Mouse (Mus musculus) thymus, adult 2 months (tissue): ENCODE data around the gene Igsf21. TPM values are rescaled to one million over a fixed set of nuclear protein-coding genes. Genes with fewer than 3 reads are reported as not detected.

ENCODE experiments used
- DNase-seq: peaks from one replicate; pipeline ENCODE4 v3.0.0; 2021
- H3K27ac ChIP-seq: fragments of 200-500 bp; 2 replicates; pipeline ENCODE4 v1.5.1; 2012; ENCODE audit warnings: low read length, control low read depth; ENCODE audit not compliant: control insufficient read depth, insufficient read depth
- H3K27me3 ChIP-seq: fragments of 200-500 bp; 2 replicates; pipeline ENCODE4 v1.6.1; 2012; ENCODE audit warnings: mild to moderate bottlenecking, low read length, moderate library complexity, mixed read lengths; ENCODE audit not compliant: control insufficient read depth, insufficient read depth
- H3K36me3 ChIP-seq: fragments of 200-500 bp; 2 replicates; pipeline ENCODE4 v1.6.1; 2012; ENCODE audit warnings: mild to moderate bottlenecking, low read length, moderate library complexity; ENCODE audit not compliant: control insufficient read depth, insufficient read depth
- H3K4me1 ChIP-seq: fragments of 200-500 bp; replicated peaks from 2 replicates; pipeline ENCODE4 v1.6.1; 2012; ENCODE audit warnings: low read length; ENCODE audit not compliant: control insufficient read depth, insufficient read depth
- H3K4me3 ChIP-seq: fragments of 200-500 bp; 2 replicates; pipeline ENCODE4 v1.5.1; 2012; ENCODE audit warnings: mild to moderate bottlenecking, low read length, control low read depth, moderate library complexity; ENCODE audit not compliant: control insufficient read depth, insufficient read depth
- CTCF ChIP-seq: fragments of 200-500 bp; IDR thresholded peaks from 2 replicates; pipeline ENCODE4 v1.5.1; 2012; ENCODE audit warnings: mild to moderate bottlenecking, control low read depth, low read length, moderate library complexity, borderline replicate concordance; ENCODE audit not compliant: control insufficient read depth, poor library complexity, insufficient read depth; ENCODE audit errors: extremely low read depth
- POLR2A ChIP-seq: fragments of 200-500 bp; IDR thresholded peaks from 2 replicates; pipeline ENCODE4 v1.6.1; 2012; ENCODE audit warnings: mild to moderate bottlenecking, low read length, control low read depth, moderate library complexity; ENCODE audit not compliant: control insufficient read depth, poor library complexity, insufficient read depth; ENCODE audit errors: extremely low read depth
- WGBS: fragments of 180-500 bp; shearing (Covaris S2); methylation state at CpG from one replicate; pipeline ENCODE4 v1.1.7; 2018; 5-methylcytosine and 5-hydroxymethylcytosine counted together
- polyA plus RNA-seq: library from polyadenylated mRNA; depleted of rRNA; stranded (reverse); fragments of >200 nt; gene quantifications from 2 replicates; pipeline ENCODE4 v1.2.3, GENCODE M21; 2012; rRNA removed

Igsf21 gene
- 0.83 and 1.0 TPM in 2 replicates for polyA plus RNA-seq

DNA sequence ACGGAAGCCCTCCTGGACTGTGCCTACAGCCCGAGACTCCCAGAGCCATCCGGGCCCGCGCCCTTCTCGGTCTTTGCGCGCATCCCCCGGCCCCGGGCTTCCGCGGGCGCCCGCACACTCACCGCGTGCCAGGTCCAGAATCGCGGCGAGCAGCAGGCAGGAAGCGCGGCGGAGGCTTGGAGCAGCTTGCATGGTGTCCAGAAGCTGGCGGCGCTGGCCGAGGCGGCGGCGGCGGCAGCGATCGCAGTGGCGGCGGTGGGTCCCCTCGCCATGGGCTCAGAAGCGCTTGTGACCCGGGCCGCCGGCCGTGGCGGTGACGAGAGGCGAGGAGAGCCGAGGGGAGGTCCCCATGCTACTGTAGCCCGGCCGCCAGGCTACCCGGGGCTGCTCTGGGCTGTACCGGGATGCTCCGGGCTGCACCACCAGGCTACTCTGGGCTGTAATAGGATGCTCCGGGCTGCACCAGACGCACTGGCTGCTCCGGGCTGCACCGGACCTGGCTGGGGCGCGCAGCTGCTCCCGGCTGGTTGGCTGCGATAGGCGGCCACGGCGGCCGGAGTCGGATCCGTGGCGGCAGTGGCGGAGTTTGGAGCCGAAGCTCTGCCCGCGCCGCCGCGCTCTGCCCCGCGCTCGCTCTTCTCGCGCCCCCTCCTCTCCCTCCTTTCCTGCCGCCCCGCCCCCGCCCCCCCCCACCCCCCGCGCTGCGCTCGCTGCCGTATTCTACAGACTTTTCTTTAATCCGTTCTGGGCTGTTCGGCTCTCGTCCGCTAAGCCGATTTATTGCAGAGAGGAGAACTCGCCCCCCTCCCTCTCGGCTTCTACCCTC lies at the start of gene Igsf21:
Gene Igsf21 (minus strand): TSS at position 605 of the 826 bp plus-strand sequence.
- no peak within 1 kb of the TSS for H3K27ac ChIP-seq
- no peak within 1 kb of the TSS for H3K4me3 ChIP-seq
- no peak for DNase-seq
- no peaks in the 10 kb centered on the region for H3K4me1 ChIP-seq
- H3K36me3 ChIP-seq = no peaks in the 10 kb centered on the region
- peaks cover 8% of the 10 kb centered on the region; the same call in 1 of the 2 replicates for H3K27me3 ChIP-seq
- WGBS = 5% methylated on average over 88 of the region's 90 CpGs
- TF ChIP-seq POLR2A (no peak), CTCF (no peak)

DNA sequence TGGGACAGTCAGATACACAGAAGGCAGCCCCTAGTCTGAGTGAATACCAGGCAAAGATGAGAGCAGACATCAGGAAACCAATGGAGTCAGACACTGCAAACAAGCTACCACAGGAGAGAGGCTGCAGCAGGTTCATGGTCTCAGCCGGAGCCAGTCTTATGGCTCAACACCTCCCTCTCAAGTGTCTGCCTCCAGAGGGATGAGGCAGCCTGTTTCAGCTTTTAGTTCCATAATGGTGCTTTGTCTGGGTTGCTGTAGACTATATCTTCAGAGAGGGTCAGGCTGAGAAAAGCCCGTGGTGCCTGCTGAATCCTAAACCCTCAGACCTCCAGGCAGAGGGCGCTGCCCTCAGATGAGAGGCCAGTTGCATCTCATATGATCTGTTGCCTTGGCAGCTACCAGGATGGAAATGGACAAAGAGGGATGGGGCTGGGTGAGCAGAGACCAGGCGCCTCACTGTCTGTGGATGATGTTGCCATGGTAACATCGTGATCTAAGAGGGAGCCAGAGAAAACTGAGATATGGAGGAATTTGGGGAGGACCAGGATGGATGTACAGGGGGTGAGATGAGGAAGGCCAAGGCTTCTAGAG lies 39.2 kb upstream of the Igsf21 start:
- no peak overlapping the region for H3K4me3 ChIP-seq
- no peak for DNase-seq
- 85% methylated on average over 5 of the region's 5 CpGs for WGBS
- H3K36me3 ChIP-seq = no peaks in the 10 kb centered on the region
- no peaks in the 10 kb centered on the region for H3K27me3 ChIP-seq
- no peak overlapping the region for H3K27ac ChIP-seq
- TF ChIP-seq CTCF (no peak), POLR2A (no peak)
- H3K4me1 ChIP-seq = no peaks in the 10 kb centered on the region

DNA sequence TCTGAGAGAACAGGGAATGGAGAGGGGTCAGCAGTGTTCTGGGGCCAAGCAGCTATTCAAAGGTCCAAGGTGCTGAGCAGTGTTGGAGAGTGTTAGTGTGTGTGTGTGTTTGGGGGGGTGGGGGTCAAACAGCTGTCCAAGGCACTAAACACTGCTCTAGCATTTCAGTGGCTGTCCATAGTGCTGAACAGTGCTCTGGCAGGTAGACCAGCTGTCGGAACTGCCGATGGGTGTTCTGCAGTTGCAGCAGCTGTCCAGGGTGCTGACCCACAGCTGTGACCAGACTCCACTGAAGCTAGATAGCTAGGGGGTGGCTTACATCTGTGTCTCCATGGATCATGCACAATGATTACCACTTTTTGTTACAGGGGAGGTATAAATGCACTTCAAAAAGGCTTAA lies 36.8 kb upstream of the Igsf21 start:
- H3K4me3 ChIP-seq = no peak overlapping the region
- H3K27ac ChIP-seq = no peak overlapping the region
- no peaks in the 10 kb centered on the region for H3K27me3 ChIP-seq
- no peaks in the 10 kb centered on the region for H3K4me1 ChIP-seq
- H3K36me3 ChIP-seq = no peaks in the 10 kb centered on the region
- WGBS = 7% methylated on average over 2 of the region's 2 CpGs
- no peak for DNase-seq
- TF ChIP-seq CTCF = no peak
- no peak for TF ChIP-seq POLR2A

DNA sequence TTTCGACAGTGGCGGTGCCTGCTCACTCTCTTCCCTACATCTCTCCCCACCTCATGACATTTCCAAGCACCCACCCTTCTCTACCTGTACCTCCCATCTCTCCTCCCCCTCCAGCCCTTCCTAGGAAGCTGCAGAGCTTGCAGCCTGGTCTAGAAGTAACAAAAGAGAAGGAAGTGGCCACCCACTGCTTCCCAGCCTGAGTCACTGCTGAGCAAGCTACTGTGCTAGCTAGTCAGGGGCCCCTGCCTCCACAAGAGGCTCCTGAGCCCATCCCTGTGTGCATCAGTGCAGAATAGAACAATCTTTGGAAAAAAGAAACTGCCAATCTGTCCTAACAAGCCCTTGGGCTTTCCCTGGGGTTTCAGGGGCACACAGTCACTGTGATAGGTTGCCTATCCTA lies 31.7 kb upstream of the Igsf21 start:
- H3K4me1 ChIP-seq = no peaks in the 10 kb centered on the region
- H3K27ac ChIP-seq = no peak overlapping the region
- DNase-seq = no peak
- 88% methylated on average over 2 of the region's 2 CpGs for WGBS
- H3K36me3 ChIP-seq = no peaks in the 10 kb centered on the region
- no peak overlapping the region for H3K4me3 ChIP-seq
- no peak for TF ChIP-seq CTCF
- no peak for TF ChIP-seq POLR2A
- H3K27me3 ChIP-seq = no peaks in the 10 kb centered on the region

DNA sequence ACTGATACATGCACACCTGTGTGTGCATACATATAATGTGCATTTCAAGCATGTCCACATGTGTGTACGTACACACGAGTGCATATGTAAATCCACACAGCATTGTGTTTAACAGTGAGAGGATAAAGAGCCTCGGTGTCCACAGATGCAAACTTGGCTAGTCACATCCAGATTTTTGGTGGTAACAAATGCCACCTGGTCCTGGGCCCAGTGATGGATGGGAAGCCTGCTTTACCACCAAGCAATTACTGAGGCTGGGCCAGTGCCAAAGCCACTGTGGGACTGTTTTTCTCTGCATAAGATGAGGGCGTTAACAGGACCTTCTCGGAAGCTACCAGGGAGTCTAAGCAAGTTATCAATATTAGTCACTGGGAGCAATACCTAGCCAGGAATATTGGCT lies 25.3 kb upstream of the Igsf21 start:
- no peak overlapping the region for H3K4me3 ChIP-seq

DNA sequence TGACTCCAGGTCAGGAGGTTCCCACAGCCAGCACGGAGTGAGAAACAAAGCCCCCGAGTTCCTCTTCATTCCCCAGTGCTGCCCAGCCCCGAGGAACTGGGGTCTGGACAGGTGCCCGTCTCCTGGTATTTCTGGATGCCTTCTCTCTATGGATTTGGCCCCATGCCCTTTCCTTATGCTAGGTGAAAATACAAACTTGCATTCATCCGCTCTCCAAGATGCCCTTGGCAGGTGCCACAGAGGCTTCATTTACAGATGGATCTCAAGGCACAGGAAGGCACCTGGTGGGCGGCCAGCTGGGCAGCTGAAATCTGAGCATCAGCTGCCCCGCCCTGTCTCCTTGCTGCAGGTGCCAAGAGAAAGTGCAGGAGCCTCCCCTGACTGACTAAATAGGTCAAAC lies 23.9 kb upstream of the Igsf21 start:
- WGBS = 79% methylated on average over 7 of the region's 7 CpGs
- no peaks in the 10 kb centered on the region for H3K4me1 ChIP-seq
- DNase-seq = no peak
- H3K27ac ChIP-seq = no peak overlapping the region
- no peak overlapping the region for H3K4me3 ChIP-seq
- no peaks in the 10 kb centered on the region for H3K27me3 ChIP-seq
- TF ChIP-seq POLR2A = no peak
- TF ChIP-seq CTCF = no peak
- no peaks in the 10 kb centered on the region for H3K36me3 ChIP-seq

More for the DNA sequence above, 25.3 kb upstream of the Igsf21 start:
- 93% methylated on average over 5 of the region's 5 CpGs for WGBS
- Histone ChIP-seq H3K36me3 (no peaks in the 10 kb centered on the region), H3K27me3 (no peaks in the 10 kb centered on the region), H3K27ac (no peak overlapping the region), H3K4me1 (no peaks in the 10 kb centered on the region)
- TF ChIP-seq POLR2A (no peak), CTCF (no peak)
- DNase-seq = no peak
